Mouse (Mus musculus) cerebellum, postnatal 4 days (tissue): Measurements from ENCODE around the gene Bloc1s3.

ENCODE experiments used
- DNase-seq, 2 experiments: peaks; one replicate each; pipeline ENCODE4 v3.0.0; 2022; ENCODE audit warnings: low spot score in 2 of 2, mixed read lengths in 1 of 2

Gene Bloc1s3

GRCm38 (mm10) chr7:19455186-19455585 is 53.0 kb downstream of the Bloc1s3 start:
- no peak for DNase-seq
